Mouse (Mus musculus) kidney, embryonic 14.5 days (tissue): ENCODE measurements at regions not wholly inside any gene's neighbourhood (a gene's known extent, or its start where the extent isn't known, plus 50 kb on each side); places are given as distances from the start of the nearest gene placed in this dataset.

Source experiments
- ATAC-seq: fragments of 200-750 bp; cut with Nextera tagmentation; 2 replicates; pipeline ENCODE4 v1.8.0; 2017; ENCODE audit warnings: moderate number of reproducible peaks, mild to moderate bottlenecking, moderate TSS enrichment, moderate library complexity; ENCODE audit not compliant: low FRiP score, low TSS enrichment
- H3K27ac ChIP-seq: fragments of 300-500 bp; sonication (generic); 2 replicates; pipeline ENCODE4 v1.5.1; 2014; ENCODE audit warnings: low read depth, mild to moderate bottlenecking, low read length, moderate library complexity, mixed read lengths
- H3K27me3 ChIP-seq: fragments of 300-500 bp; sonication (generic); 2 replicates; pipeline ENCODE4 v1.6.1; 2014; ENCODE audit warnings: mild to moderate bottlenecking, low read length; ENCODE audit not compliant: control insufficient read depth, insufficient read depth
- H3K36me3 ChIP-seq: fragments of 300-500 bp; sonication (generic); 2 replicates; pipeline ENCODE4 v1.6.1; 2014; ENCODE audit warnings: low read length, mixed read lengths; ENCODE audit not compliant: control insufficient read depth, insufficient read depth
- H3K4me1 ChIP-seq: fragments of 300-500 bp; sonication (generic); 2 replicates; pipeline ENCODE4 v1.6.1; 2014; ENCODE audit warnings: low read length, mixed read lengths; ENCODE audit not compliant: control insufficient read depth, insufficient read depth
- H3K4me2 ChIP-seq: fragments of 300-500 bp; sonication (generic); replicated peaks from 2 replicates; pipeline ENCODE4 v1.6.1; 2014; ENCODE audit warnings: low read depth, mild to moderate bottlenecking, low read length
- H3K4me3 ChIP-seq: fragments of 300-500 bp; sonication (generic); 2 replicates; pipeline ENCODE4 v1.5.1; 2014; ENCODE audit warnings: mild to moderate bottlenecking, low read length
- H3K9ac ChIP-seq: fragments of 300-500 bp; sonication (generic); 2 replicates; pipeline ENCODE4 v1.6.1; 2014; ENCODE audit warnings: low read depth, mild to moderate bottlenecking, low read length, moderate library complexity
- H3K9me3 ChIP-seq: fragments of 300-500 bp; sonication (generic); 2 replicates; pipeline ENCODE4 v1.6.1; 2016; ENCODE audit warnings: low read length; ENCODE audit not compliant: control insufficient read depth
- WGBS: fragments of 180-500 bp; shearing (Covaris S2); extraction: QIAGEN DNeasy Blood & Tissue Kit; methylation state at CpG from one replicate; pipeline ENCODE4 v1.1.7; 2014; 5-methylcytosine and 5-hydroxymethylcytosine counted together

GRCm38 (mm10) chr4:7597671-7598390, 641.0 kb downstream of the Car8 start:
- 83% methylated on average over 4 of the region's 4 CpGs for WGBS
- H3K9ac ChIP-seq, result no peak overlapping the region
- no peaks in the 10 kb centered on the region for H3K36me3 ChIP-seq
- H3K4me2 ChIP-seq, result no peak overlapping the region
- H3K27ac ChIP-seq, result no peak overlapping the region
- no peak overlapping the region for H3K4me3 ChIP-seq
- H3K4me1 ChIP-seq, result no peaks in the 10 kb centered on the region
- no peak for ATAC-seq
- no peaks in the 10 kb centered on the region for H3K9me3 ChIP-seq
- H3K27me3 ChIP-seq, result no peaks in the 10 kb centered on the region

- Histone ChIP-seq H3K9ac (no peak overlapping the region), H3K27me3 (no peaks in the 10 kb centered on the region), H3K4me1 (no peaks in the 10 kb centered on the region), H3K36me3 (no peaks in the 10 kb centered on the region), H3K27ac (no peak overlapping the region), H3K4me3 (no peak overlapping the region), H3K4me2 (no peak overlapping the region), H3K9me3 (no peaks in the 10 kb centered on the region)
- ATAC-seq, result no peak
- WGBS, result 48% methylated on average over 4 of the region's 4 CpGs
These were observed 642.7 kb downstream of the Car8 start for GRCm38 (mm10) chr4:7596116-7596515.

GRCm38 (mm10) chr4:7583851-7584250, 655.0 kb downstream of the Car8 start:
- H3K27me3 ChIP-seq, result no peaks in the 10 kb centered on the region
- no peaks in the 10 kb centered on the region for H3K36me3 ChIP-seq
- no peaks in the 10 kb centered on the region for H3K9me3 ChIP-seq
- no peak overlapping the region for H3K9ac ChIP-seq
- WGBS, result 86% methylated on average over 4 of the region's 4 CpGs
- H3K27ac ChIP-seq, result no peak overlapping the region
- H3K4me1 ChIP-seq, result no peaks in the 10 kb centered on the region
- H3K4me3 ChIP-seq, result no peak overlapping the region
- no peak overlapping the region for H3K4me2 ChIP-seq
- ATAC-seq, result no peak

- Histone ChIP-seq H3K4me2 (no peak overlapping the region), H3K9me3 (no peaks in the 10 kb centered on the region), H3K36me3 (no peaks in the 10 kb centered on the region), H3K27me3 (no peaks in the 10 kb centered on the region), H3K27ac (no peak overlapping the region), H3K4me3 (no peak overlapping the region), H3K4me1 (no peaks in the 10 kb centered on the region), H3K9ac (no peak overlapping the region)
- 90% methylated on average over 4 of the region's 4 CpGs for WGBS
- ATAC-seq, result no peak
These were observed 656.9 kb downstream of the Car8 start for GRCm38 (mm10) chr4:7581931-7582330.

GRCm38 (mm10) chr4:7581220-7581916, 657.5 kb downstream of the Car8 start:
- Histone ChIP-seq H3K4me1 (no peaks in the 10 kb centered on the region), H3K9me3 (no peaks in the 10 kb centered on the region), H3K27me3 (no peaks in the 10 kb centered on the region), H3K4me2 (no peak overlapping the region), H3K4me3 (no peak overlapping the region), H3K36me3 (no peaks in the 10 kb centered on the region), H3K9ac (no peak overlapping the region), H3K27ac (no peak overlapping the region)
- WGBS, result 79% methylated on average over 8 of the region's 8 CpGs
- ATAC-seq, result no peak

GRCm38 (mm10) chr4:7580554-7581219, 658.2 kb downstream of the Car8 start:
- no peak for ATAC-seq
- Histone ChIP-seq H3K27ac (no peak overlapping the region), H3K36me3 (no peaks in the 10 kb centered on the region), H3K4me3 (no peak overlapping the region), H3K27me3 (no peaks in the 10 kb centered on the region), H3K4me1 (no peaks in the 10 kb centered on the region), H3K9ac (no peak overlapping the region), H3K9me3 (no peaks in the 10 kb centered on the region), H3K4me2 (no peak overlapping the region)
- 73% methylated on average over 10 of the region's 10 CpGs for WGBS

- ATAC-seq, result no peak
- H3K9ac ChIP-seq, result no peak overlapping the region
- H3K27me3 ChIP-seq, result no peaks in the 10 kb centered on the region
- H3K4me1 ChIP-seq, result no peaks in the 10 kb centered on the region
- H3K36me3 ChIP-seq, result no peaks in the 10 kb centered on the region
- no peak overlapping the region for H3K4me3 ChIP-seq
- no peak overlapping the region for H3K27ac ChIP-seq
- WGBS, result 77% methylated on average over 2 of the region's 2 CpGs
- H3K4me2 ChIP-seq, result no peak overlapping the region
- H3K9me3 ChIP-seq, result no peaks in the 10 kb centered on the region
These were observed 664.8 kb downstream of the Car8 start for GRCm38 (mm10) chr4:7574011-7574410.

- Histone ChIP-seq H3K9me3 (no peaks in the 10 kb centered on the region), H3K4me3 (no peak overlapping the region), H3K4me1 (no peaks in the 10 kb centered on the region), H3K9ac (no peak overlapping the region), H3K27me3 (no peaks in the 10 kb centered on the region), H3K27ac (no peak overlapping the region), H3K4me2 (no peak overlapping the region), H3K36me3 (no peaks in the 10 kb centered on the region)
- no peak for ATAC-seq
- WGBS, result 67% methylated on average over 6 of the region's 6 CpGs
These were observed 671.0 kb downstream of the Car8 start for GRCm38 (mm10) chr4:7567687-7568393.
